Mouse (Mus musculus) brain, adult 2 months (tissue): ENCODE results near the gene Tmem184a.

Experiments
- DNase-seq: peaks from one replicate; pipeline ENCODE4 v3.0.0; 2011; ENCODE audit warnings: low read depth, low spot score

The Tmem184a gene

DNA sequence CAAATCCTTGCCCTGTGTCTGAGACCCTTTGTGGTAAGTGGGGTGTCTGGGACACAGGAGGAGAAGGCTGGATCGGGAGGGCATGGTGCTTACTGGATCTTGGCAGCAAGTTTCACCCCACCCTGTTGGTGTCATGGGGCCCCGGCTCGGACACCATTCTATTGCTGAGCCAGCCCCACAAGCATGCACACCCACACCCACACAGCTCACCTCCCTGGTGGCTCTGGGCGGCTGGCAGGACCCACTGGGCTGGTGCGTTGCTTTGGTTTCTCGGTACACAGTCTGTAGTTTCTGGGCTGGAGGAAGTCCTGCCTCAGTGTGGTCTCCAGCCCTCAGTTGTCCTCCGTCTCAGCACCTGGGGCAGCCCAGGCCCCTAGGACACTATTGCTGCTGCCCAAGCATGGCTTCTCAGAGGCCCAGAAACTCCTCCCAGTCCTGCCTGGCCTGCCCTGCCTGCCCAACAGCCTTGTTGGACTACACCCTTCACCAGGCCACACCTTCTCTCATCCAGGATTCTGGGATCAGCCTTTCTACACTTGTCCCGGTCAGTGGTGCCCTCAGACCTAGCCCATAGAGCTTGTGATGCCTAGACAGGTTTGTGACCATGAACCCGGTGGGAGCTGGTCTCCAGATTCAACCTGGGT, at the start of gene Tmem184a:
TSS of gene Tmem184a (minus strand) at position 380 of the 644 bp plus-strand sequence.
- no peak for DNase-seq

DNA sequence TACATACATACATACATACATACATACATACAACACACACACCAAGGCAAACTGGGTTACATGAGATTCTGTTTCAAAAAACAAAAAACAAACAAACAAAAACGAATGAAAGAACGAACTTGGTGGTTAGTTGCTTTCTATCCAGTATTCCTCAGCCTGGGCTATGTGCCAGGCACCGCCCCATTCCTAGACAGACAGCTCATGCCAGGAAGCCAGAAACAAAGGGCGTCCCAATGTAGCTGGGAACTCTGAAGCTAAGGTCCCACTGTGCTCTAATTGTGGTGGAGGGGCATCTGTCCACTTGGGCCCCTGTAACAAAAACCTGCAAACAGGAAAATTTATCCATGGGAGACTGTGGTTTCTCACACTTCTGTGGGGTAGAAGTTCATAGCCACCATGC, 43.0 kb upstream of the Tmem184a start:
- peak; percentile 18 for DNase-seq

DNA sequence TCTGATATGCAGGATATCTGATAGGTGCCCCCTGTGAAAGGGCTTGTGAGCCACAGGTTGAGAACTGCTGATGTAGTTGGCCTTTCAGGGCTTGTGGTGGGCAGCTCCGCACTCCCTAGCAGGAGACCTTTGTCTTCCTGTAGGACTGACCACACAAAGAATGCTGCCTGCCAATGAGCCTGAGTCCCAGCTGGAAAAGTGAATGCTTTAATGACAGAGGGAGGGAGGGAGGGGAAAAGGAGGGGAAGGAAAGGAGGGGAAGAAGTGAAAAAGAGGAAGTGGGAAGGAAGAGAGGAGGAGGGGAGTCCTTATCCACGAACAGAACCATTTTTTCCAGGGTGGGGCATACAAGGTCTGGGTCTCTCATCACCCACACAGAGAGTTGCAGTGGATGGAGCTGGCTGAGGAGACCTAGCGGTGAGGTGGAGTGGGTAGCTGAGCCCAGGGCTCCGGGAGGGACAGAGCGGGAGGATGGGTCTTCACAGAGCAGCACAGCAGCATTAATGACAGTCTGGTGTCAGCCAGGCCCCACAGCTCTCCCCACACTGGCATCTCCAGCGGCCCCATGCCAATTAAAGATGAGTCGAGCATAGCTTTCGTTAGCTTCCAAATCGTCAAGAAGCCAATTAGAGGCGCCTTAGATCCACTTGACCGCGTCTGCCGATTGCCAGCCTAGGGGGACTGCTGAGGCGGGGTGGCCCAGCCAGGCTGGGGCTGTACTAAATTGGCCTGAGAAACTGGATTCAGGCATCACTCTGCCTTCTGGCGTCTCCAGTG, 40.8 kb upstream of the Tmem184a start:
- DNase-seq, result no peak

DNA sequence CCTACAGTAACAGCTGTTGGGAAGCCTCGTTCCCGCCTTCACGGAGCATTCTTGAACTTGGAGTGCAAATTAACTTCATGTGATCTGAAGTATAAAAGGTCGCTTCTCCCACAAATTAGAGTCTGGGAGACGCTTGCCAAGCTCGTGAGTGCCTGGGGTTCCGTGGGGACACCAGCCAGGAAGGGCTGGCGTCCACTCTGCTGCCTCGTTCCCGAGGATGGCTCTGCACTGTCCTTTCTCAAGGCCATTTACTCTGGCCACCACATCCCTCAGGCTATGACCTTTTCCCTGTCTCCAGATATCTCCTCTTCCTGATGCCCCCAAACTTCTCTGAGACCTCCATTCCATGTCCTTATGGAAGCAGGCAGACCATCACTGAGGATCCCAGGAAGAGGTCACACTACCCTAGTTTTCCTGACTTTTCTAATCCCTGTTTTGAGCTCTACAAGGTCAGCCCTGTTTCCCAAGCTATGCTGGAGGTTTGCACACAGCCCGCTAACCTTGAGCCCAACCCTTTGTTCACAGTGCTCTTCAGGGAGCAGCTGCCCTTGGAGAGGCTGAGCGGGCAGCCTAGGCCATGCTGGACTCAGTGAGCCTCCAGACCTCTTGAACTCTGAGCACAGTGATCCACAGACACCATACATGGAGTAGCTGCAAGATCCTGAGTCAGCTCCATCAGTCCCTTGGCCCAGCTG, 30.1 kb upstream of the Tmem184a start:
- DNase-seq, result peak; percentile 28

DNA sequence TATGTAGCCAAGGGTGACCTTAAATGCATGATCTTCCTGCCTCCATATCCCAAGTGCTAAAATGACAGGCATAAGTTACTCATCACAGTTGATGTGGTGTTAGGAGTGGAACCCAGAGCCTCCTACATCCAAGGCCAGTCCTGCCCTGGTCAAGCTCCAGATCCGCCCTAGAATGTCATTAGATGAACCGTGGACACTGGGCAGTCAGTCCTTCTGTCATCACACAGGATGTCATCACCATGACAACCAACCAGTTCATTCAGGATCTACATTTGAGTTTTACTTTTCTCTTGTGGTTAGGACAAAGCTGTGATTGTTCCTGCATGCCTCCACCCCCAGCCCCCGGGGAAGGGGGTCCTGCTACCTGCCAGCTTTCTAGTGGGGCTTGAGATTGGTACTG, 19.4 kb upstream of the Tmem184a start:
- DNase-seq, result no peak

DNA sequence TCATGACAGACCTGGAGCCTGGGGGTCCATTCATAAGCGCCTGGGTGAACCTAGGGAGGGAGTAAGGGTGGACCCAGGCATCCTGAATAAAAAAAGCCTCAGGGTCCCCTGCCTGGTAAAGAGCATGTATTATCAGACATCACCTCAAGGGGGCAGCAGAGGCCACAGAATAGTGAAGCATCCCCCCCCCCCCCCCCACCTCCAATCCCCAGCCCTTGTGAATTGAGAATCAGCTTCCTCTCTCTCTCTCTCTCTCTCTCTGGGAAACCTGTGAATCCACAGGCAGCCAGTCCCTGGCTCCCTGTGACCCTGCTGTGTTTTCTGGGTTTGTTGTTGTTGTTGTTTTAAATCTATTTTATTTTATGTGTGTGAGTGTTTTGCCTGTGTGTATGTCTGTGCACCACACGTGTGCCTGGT, 18.8 kb upstream of the Tmem184a start:
- DNase-seq, result peak; percentile 51

DNA sequence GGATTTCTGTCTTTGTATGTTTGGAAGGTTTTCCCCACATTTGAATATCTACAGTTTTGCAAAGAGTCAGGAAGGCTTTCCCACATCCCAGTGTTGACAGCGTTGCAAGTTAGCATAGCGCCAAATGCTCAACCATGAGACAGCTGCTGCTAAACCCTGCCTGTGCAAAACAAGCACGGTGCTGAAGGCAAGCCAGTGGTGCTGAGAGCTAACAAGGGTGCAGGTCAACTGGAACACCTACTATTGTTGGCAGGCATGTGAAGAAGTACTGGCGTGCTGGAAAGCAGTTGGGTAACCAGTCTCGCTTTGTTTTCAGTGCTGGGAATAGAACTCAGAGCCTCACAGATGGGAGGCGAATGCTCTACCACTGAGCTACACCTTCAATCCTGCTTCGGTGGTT, 16.0 kb upstream of the Tmem184a start:
- DNase-seq, result peak; percentile 28

DNA sequence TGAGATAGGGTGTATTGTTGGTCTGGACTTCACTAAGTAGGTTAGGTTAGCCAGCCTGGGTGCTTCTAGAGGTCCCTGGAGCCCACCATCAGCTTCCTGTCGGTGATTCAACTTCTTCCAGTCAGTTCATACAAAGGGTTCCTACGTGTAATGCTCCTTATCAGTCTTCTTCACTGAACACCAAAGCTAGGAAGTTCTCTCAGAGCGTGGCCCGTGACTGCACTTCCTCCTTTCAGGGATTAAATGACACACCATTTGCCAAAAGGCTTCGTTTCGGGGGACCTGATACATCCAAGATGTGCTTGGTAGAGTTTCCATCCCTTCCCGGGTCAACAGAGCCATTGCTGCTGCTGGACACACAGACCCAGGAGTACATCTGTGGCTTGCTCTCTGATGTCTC, 12.4 kb upstream of the Tmem184a start:
- DNase-seq, result no peak

DNA sequence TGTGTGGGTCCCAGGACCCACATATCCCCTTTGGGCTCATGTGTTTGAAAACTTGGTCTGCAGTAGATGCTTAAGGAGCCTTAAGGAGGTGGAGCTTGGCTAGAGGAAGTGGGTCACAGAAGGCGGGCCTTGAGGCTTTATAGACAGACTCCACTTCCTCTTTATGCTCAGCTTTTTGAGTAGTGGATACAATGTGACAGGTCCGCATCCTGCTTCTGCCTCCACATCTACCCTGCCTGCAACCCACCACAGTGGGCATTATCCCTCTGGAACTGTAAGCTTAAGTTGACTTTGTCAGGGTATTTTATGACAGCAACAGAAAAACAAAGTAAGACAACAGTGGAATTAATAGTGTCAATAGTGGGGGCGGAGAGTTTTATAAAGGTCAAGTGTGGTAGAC, 11.0 kb upstream of the Tmem184a start:
- DNase-seq, result no peak

DNA sequence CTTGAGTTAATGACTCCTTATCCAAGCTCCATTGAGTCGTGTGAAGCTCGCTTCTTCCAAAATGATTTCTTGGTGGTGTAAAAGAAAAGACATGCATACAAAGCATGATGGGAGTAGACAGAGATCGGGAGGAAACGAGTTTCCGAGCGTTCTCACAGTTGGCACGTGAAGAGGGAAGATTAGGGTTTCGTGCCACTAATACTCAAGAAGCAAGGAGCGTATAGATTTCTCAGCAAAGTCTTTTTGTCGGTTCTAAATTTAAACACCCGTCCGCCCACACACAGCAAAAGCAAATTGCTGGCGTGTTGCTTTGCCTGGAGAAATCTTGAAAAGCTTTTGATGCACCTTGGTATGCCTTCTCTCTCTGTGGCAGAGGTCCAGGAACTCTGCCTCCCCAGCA, 9.7 kb upstream of the Tmem184a start:
- DNase-seq, result peak; percentile 68

DNA sequence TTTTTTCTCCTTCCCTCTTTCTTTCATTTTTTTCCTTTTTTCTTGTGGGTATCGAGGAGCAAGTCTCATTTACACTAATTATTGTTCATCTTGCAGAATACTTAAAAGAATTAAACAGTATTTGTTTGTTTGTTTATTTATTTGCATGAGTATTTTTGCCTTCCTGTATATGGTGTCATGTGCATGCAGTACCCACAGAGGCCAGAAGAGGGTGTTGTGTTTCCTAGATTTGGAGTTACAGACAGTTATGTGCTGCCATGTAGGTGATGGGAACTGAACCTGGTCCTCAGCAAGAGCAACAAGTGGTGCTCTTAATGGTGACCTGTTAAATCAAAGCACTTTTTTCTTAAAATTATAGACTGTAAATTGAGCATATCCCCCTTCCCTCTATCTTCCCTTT, 7.9 kb upstream of the Tmem184a start:
- no peak for DNase-seq

DNA sequence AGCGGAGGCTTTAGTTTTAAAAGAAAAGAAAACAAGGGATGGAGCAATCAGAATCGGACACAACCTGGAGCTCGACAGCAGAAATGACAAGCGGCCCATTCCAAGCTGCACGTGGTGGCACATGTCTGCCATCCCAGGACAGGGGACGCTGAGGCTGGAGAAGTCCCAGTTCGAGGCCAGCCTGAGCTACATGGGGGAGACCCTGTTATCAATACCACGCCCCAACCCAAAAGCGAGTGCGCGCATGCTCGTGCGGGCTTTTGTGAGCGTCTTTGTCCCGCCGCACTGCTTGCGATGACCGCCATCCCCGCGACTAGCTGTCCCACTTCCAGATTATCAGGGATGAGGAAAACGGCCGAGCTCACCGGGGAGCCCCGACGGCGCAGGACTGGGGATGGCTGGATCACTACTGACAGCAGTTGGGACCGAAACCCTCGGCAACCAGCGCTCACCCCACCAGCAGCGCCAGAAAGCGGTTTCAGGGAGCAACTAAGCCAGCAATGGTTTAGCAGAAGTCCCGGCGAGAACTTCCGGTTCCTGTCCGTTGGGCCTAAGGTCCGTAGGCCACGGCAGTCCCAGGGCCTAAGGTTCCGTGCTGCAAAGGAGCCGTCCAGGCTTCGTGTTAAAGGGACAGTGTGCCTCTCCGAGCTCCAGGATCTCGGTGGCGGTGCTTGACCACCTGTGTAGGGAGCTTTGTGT, 6.8 kb upstream of the Tmem184a start, which contains the start of the genes Gm26938 and Psmg3:
TSS of gene Gm26938 (minus strand) at position 51 of the 699 bp plus-strand sequence.
TSS of gene Psmg3 (minus strand) at position 529 of the 699 bp plus-strand sequence.
- DNase-seq, result peak; percentile 95

DNA sequence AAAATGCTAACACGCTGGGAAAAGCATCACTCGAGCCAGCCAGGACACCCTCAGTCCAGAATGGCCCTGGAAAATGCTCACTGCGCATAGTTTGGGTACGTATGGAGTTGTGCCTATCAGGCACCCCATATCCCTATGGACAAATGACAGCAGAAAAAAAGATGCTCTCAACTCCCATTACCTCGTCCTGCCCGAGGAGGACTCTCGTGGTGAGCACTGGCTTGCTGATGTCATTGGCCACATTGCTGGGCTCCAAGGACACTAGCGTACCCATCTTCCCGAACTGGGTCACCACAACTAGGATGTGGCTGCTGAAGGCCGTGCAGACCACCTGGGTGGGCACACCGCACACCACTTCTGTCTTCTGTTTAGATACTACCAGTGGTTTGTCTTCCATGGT, 6.2 kb upstream of the Tmem184a start:
- DNase-seq, result no peak

DNA sequence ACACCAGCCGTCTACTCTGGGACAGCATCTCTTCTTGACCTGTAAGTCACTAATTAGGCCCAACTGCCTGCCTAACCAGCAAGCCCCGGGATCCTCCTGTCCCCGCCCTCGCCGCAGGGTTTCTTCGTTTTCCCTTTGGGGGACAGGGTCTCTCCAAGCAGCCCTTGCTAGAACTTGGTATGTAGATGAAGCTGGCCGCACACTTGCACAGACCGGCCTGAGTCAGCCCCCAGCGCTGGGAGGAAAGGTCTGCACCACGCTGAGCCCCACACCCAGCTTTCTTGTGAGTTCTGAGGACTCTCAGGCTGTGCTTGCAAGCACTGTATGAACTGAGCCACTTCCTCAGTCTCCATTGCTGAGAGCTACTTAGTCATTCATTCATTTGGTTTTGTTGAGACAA, 4.8 kb upstream of the Tmem184a start:
- DNase-seq, result no peak

DNA sequence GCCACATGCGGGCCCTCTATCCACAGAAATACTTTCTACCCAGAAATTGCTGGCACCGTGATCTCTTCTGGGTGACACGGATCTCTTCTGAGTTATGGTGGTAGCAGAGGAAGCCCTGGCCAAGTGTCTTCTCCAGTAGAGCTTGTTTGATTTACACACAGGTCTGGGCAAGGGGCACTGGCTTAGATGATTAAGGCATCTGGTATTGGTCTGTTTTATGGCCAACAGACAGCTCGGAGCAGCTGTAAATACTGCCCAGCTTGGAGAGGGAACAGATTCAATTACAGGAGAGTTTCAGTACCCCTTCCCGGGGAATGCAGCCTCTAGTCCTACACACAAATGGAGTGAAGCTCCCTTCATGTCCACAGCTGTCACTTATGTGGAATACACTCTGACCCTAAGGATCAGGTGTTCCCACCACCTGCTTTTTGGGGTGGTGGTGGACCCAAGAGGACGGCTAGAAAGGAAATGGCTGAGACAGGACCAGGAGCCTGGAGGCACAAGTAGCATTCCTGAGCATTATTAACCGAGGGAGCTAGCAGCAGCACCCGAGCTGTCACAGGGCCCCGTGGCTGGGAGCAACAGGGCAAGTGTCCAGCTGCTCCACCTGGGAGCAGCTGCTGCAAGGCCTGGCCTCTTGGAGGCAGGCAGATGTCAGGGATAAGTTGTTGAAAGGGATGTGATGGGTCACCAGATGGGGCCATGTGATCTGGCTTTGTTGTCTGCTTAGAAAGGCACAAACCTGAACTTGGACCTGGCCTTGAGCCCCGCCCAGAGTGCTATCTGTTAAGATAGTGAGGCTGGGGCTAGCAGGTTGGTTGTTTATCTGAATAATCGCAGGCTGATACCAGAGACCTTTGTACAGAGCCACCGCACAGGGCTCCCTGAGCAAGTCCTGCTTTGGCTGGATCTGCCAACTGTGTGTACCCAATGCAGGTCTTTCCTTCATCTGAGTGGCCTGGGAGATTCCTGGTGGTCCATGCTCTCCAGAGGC, 2.0 kb upstream of the Tmem184a start:
- no peak for DNase-seq

DNA sequence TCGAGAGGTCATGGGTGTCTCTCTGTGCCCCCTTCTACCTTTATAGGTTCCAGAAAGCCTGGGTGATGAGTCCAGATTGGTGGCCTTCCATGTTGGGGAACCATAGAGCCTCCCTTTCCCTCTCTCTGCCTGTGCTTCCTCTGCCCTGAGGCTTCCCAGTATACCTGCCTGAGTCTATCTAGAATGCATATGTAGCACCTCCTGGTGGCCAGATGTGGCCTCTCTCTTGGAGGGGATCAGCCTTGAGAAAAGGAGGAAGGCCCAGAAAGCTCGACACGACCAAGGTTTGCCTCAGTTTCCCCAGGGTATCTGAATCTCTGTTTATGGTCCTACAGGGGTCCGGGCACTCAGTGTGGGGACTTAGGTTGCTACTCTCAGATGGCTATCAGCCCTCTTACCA, 916 bp downstream of the Tmem184a start:
- peak; percentile 49 for DNase-seq

DNA sequence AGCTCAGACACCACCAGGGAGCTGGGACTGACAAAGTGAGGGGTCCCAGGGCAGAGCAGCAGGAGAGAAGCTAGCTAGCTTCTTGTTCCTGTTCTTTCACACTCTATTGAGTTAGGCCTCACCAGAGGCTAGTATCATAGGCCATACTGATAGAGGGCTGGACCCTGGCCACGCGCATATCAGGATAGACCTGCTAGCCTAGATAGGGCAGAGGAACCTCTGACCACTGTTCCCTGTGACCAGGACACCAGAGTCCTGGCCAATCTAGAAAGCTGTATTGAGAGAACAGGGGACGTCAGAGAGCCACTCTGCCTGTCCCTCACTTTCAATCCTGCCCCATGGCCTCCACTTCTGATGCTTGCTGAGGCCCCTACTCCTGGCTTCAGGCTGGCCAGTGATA, 1.7 kb downstream of the Tmem184a start:
- DNase-seq, result no peak

DNA sequence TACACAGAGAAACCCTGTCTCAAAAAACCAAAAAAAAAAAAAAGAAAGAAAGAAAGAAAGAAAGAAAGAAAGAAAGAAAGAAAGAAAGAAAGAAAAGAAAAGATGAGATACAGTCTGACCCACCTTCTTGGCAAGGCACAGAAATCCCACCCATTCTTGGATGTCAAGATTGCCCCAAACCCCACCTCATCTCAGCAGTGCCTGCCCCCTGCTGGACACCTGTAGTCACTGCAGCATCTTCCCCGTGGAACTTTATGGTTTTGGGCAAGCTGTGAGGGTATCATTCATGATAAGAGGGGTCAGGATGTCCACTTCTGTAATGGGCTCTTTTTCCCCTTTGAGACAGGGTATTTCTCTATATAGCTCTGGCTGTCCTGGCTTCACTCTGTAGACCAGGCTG, 2.4 kb downstream of the Tmem184a start:
- DNase-seq, result no peak

DNA sequence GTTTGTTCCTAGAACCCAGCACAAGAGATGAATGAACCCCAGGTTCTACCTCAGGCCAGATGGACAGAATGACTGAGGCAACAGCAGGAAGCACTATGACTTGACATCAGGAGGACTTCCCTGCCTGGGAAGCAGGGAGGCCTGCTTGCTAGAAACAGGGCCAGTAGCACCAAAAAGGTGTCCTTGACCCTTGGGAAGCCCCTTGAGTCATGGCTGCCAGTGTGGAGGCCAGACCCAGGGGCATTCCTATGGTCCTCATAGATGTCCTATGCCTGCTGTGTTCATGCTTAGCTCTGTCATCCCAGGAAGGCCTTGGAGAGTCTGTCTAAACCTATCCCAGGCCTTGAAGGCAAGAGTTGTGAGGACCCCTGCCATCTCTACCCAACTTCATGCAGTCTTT, 3.3 kb downstream of the Tmem184a start:
- no peak for DNase-seq

DNA sequence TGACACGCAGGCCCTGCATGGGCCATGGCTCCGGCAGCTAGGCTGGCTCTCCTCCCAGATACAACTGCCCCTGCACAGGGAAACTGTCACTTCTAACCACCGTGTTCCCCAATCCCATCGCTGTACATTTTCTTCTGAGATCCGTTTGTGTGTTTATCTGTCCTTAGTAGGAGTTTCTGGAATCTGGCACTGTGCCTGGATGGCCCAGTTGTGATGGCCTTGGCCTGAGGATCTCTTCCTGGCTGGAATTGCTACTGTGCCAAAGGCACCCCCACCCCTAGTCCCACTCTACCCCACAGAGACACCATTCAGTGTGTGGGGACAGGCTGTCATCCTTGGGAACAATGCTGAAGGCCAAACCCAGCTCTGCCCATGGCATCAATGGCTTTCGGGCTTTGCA, 3.8 kb downstream of the Tmem184a start:
- DNase-seq, result peak; percentile 48

DNA sequence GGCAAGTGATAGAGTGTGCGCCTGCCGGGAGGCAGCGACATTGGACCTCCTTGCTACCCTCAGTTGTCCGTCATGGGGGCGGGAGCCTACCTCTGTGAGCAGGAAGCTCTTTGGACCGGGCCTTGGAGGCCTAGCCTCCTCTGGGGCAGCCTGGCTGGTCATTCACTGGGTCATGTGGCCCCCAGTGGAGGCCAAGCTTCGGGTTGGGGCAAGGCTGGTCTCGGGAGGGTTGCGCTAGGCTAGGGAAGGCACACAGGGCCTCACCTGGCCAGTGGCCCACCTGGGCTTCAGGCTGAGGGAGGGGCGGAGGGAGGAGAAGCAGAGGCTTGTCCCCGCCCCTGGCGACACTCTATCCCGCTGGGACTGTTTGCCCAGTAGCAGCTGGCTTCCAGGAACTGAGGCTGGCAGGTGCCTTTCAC, 5.7 kb downstream of the Tmem184a start:
- no peak for DNase-seq
